Mouse (Mus musculus) olfactory bulb, adult 2 months (tissue): ENCODE measurements around the gene Setd2. TPM values are rescaled to one million over a fixed set of nuclear protein-coding genes. Genes with fewer than 3 reads are reported as not detected.

Experiments used
- H3K27ac ChIP-seq: fragments of 200-500 bp; 2 replicates; pipeline ENCODE4 v1.5.1; 2012; ENCODE audit warnings: low read depth, low read length; ENCODE audit not compliant: insufficient read depth
- H3K4me1 ChIP-seq: fragments of 200-500 bp; 2 replicates; pipeline ENCODE4 v1.6.1; 2012; ENCODE audit warnings: low read length; ENCODE audit not compliant: control insufficient read depth, insufficient read depth
- H3K4me3 ChIP-seq: fragments of 200-500 bp; 2 replicates; pipeline ENCODE4 v1.5.1; 2012; ENCODE audit warnings: mild to moderate bottlenecking, low read depth, low read length, moderate library complexity; ENCODE audit not compliant: insufficient read depth
- CTCF ChIP-seq: fragments of 200-500 bp; IDR thresholded peaks from 2 replicates; pipeline ENCODE4 v1.5.1; 2012; ENCODE audit warnings: low read depth, mild to moderate bottlenecking, low read length, moderate library complexity; ENCODE audit not compliant: insufficient read depth
- POLR2A ChIP-seq: fragments of 200-500 bp; IDR thresholded peaks from 2 replicates; pipeline ENCODE4 v1.6.1; 2012; ENCODE audit warnings: mild to moderate bottlenecking, low read depth, low read length, moderate library complexity; ENCODE audit not compliant: insufficient read depth
- WGBS: fragments of 180-500 bp; shearing (Covaris S2); methylation state at CpG from one replicate; pipeline ENCODE4 v1.1.7; 2018; 5-methylcytosine and 5-hydroxymethylcytosine counted together
- polyA plus RNA-seq: library from polyadenylated mRNA; stranded (reverse); fragments of >200 nt; gene quantifications from 2 replicates; pipeline ENCODE4 v1.2.4, GENCODE M21; 2012; ENCODE audit warnings: low replicate concordance; ENCODE audit not compliant: missing spikeins, insufficient read depth, insufficient read length

The Setd2 gene
- polyA plus RNA-seq, 1 experiment = 420 TPM

GRCm38 (mm10) chr9:110667219-110667836, 134.9 kb downstream of the Setd2 start:
- Histone ChIP-seq H3K4me1 (peaks cover 20% of the 10 kb centered on the region), H3K4me3 (no peak overlapping the region), H3K27ac (no peak overlapping the region)
- TF ChIP-seq POLR2A (no peak), CTCF (no peak)
- 58% methylated on average over 4 of the region's 4 CpGs for WGBS

Other genes with a start within 250 kb of the Setd2 start
- not detected in 2 replicates for gene Elp6, start 227.4 kb upstream of the Setd2 start, polyA plus RNA-seq
- not detected in 2 replicates for gene Scap, start 199.3 kb upstream of the Setd2 start, polyA plus RNA-seq
- gene Ptpn23, start 124.4 kb upstream of the Setd2 start, polyA plus RNA-seq = not detected in 2 replicates
- not detected in 2 replicates for gene Ngp, start 112.8 kb upstream of the Setd2 start, polyA plus RNA-seq
- gene Klhl18, start 55.9 kb upstream of the Setd2 start, polyA plus RNA-seq = not detected in 2 replicates
- gene Kif9, start 55.6 kb upstream of the Setd2 start, polyA plus RNA-seq = not detected in 2 replicates
- gene Nradd, start 91.9 kb downstream of the Setd2 start, polyA plus RNA-seq = not detected in 2 replicates
- gene Nbeal2, start 121.6 kb downstream of the Setd2 start, polyA plus RNA-seq = not detected in 2 replicates
- gene Ccdc12, start 123.9 kb downstream of the Setd2 start, polyA plus RNA-seq = not detected in 2 replicates
- not detected in 2 replicates for gene Myl3, start 209.3 kb downstream of the Setd2 start, polyA plus RNA-seq
- gene Pth1r, start 214.5 kb downstream of the Setd2 start, polyA plus RNA-seq = not detected in 2 replicates